Mouse (Mus musculus) kidney, adult 2 months (tissue): ENCODE measurements around the gene Strap.

Experiments
- CTCF ChIP-seq: fragments of 200-500 bp; conservative IDR thresholded peaks from 2 replicates; pipeline ENCODE4 v1.5.1; 2011; ENCODE audit warnings: low read depth, mild to moderate bottlenecking, control low read depth, low read length, moderate library complexity, mixed read lengths; ENCODE audit not compliant: insufficient read depth, insufficient read length
- POLR2A ChIP-seq: fragments of 200-500 bp; IDR thresholded peaks from one replicate; pipeline ENCODE4 v1.6.1; 2011; ENCODE audit warnings: low read depth, low read length, control low read depth

DNA sequence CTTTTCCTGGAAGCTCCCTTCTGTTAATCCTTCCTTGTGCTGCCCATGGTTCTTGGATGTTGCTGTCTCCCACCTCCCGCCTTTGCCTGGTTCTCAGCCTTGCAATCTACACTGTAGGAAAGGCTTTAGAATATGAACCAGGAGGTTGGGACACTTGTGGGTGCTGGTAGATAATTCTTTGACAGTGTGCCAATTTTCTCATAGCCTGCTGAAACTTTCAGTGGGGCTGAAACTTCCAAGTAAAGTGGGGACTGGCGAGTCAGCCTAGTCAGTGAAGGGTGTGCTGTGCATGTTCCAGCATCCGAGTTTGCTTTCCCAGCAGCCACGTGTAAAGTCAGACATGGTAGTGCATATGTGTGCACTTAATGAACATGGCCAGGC lies 17.4 kb downstream of the Strap start:
- no peak for TF ChIP-seq CTCF
- no peak for TF ChIP-seq POLR2A
